Mouse (Mus musculus) CD8-positive naive resting alpha-beta T cell, adult 2 months (primary cell): ENCODE measurements around the gene Gkap1.

Source experiments
- DNase-seq, 2 experiments: peaks; one replicate each; pipeline ENCODE4 v3.0.0; 2022; ENCODE audit warnings: low read depth in 2 of 2, low spot score in 2 of 2

Gkap1 gene

DNA sequence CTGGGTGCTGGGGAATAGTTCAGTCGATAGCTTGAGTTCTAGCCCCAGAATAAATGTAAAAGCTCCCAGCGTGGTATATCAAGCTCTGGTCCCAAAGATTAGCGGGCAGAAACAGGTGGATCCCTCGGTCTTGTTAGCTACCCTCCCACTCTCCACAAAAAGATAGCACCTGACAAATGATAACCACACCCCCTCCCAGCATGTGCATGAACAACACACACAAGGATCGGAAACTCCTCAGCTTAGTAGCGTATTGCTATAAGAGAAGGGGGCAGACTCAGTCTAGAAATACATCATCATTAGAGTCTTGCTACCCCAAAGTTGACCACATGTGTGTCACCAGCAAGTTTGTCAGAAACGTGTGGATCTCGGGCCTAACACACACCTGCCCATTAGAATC, at the start of gene Gkap1:
TSS of gene Gkap1 (minus strand) at position 101 of the 400 bp plus-strand sequence.
- DNase-seq: no peak

GRCm38 (mm10) chr13:58317768-58318167, 42.3 kb upstream of the Gkap1 start:
- DNase-seq: no peak

DNA sequence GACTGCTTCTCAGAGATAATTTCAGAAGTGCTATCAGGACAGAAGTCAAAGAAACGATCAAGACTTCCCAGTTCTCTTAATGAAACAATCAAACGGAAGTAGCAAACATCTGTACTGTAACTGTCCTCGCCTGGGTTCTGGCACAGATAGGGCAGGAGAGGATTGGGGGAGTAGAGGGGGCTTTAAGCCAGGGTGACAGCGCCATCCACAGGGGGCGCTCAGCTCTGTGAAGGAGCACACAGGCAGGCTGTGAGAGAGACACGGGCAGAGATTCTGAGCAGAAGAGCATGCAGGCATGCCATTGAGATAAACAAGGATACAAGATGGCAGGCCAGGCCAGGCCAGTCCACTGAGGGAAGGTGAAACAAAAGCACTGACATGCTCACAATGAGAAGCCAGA, 39.5 kb upstream of the Gkap1 start:
- DNase-seq: no peak

- no peak for DNase-seq
Observed at GRCm38 (mm10) chr13:58313758-58314157, 38.3 kb upstream of the Gkap1 start.

GRCm38 (mm10) chr13:58311351-58311750, 35.9 kb upstream of the Gkap1 start:
- DNase-seq: no peak

DNA sequence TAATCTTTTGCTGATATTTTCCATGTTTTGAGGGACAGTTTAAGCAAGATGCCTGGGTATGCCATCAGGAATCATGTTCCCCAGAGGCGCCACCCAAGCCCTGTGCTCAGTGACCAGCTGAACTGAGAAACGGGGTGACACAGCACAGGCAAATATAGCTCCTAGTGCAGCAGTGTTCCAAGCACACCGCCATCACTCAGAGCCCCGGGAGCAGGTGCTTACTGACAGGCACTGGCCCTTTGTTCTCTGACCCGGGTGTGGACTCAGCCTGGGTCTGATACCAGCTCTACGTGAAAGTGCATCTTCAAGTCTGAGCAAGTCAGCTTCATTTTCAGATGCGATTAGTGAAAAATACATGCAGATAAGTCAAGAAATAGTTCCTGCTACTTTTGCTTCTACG, 34.0 kb upstream of the Gkap1 start:
- no peak for DNase-seq

- DNase-seq: no peak
Observed at GRCm38 (mm10) chr13:58307453-58307852, 32.0 kb upstream of the Gkap1 start.

- no peak for DNase-seq
Observed at GRCm38 (mm10) chr13:58305230-58305629, 29.7 kb upstream of the Gkap1 start.

- no peak for DNase-seq
Observed at GRCm38 (mm10) chr13:58302421-58303145, 27.1 kb upstream of the Gkap1 start.

DNA sequence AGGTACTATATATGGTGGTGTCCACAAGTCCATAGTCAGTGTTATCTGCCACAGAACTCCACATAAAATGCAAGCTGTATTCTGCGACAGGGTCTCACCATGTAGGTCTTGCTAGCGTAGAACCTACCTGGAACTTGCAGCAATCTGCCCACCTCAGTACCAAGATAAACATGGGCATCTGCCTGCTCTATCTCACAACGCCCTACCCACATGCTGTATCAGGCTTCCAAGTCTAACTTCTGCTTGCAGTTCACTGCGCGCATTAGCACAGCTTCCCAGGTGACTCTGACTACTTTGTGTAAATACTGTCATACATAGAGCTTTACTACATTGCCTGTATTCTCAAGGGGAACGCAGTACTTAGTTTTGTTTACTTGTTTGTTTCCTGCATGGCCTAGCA, 26.5 kb upstream of the Gkap1 start:
- DNase-seq: no peak

GRCm38 (mm10) chr13:58298756-58299155, 23.3 kb upstream of the Gkap1 start:
- DNase-seq: no peak

DNA sequence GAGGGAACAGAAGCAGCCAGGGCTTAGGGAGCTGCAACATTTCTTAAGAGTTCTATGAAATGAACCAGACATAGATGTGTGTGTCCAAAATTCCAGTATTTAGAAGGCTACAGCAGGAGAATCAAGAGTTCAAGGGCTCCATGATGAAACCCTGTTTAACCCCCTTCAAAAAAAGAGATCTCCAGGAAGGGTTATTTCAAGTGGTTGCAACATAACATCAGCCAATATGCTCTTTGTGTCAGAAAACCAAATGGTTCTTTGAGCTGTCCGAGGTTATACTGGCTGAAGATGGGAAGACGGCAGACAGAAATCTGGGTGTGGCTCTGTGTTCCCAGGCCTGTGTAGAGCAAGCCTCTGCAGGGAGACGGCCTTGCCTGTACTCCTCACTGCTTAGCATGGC, 20.1 kb upstream of the Gkap1 start:
- DNase-seq: no peak

- DNase-seq: no peak
Observed at GRCm38 (mm10) chr13:58292811-58293210, 17.3 kb upstream of the Gkap1 start.

GRCm38 (mm10) chr13:58289308-58289707, 13.8 kb upstream of the Gkap1 start:
- no peak for DNase-seq

- peak; percentile 72 to 73 for DNase-seq
Observed at GRCm38 (mm10) chr13:58287822-58288221, 12.3 kb upstream of the Gkap1 start.

- DNase-seq: no peak
Observed at GRCm38 (mm10) chr13:58283466-58283865, 8.0 kb upstream of the Gkap1 start.

DNA sequence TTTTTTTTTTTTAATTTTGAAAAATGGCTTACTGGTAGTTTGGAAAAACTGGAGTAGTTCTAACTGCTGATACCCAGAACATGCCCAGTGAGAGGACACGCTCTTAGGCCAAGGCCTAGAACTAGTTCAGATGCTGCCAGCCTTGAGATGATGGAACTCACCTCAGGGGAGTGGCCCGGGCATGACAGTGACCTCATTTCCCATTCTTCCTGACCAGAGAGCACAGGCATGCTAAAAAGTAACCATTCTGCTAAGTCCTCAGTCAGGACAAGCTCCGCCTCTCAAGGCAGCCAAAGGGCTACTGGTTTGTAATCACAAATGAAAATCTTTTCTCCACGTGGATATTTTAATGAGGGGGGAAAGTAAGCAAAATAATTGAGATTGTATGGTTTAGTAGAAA, 6.4 kb upstream of the Gkap1 start:
- no peak for DNase-seq

GRCm38 (mm10) chr13:58280528-58280927, 5.0 kb upstream of the Gkap1 start:
- DNase-seq: no peak

DNA sequence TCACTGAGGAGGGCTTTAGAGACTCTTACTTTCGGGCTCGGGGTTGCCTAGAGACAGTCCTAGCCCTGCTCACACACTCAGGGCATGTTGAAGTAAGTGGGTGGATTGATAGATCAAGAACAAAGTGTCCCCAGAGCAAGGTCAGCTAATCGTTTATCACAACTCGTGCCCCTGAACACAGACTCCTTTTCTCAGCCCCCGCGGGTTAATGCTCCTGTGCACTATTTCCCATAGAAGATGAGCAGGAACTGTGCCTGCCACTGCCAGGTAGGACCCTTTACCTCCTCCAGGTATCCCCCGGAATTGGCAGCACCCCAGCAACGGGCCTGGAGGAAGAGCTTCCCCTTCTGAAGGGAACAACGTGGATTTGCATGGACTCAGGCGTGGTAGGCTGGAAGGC, 757 bp upstream of the Gkap1 start:
- DNase-seq: no peak

DNA sequence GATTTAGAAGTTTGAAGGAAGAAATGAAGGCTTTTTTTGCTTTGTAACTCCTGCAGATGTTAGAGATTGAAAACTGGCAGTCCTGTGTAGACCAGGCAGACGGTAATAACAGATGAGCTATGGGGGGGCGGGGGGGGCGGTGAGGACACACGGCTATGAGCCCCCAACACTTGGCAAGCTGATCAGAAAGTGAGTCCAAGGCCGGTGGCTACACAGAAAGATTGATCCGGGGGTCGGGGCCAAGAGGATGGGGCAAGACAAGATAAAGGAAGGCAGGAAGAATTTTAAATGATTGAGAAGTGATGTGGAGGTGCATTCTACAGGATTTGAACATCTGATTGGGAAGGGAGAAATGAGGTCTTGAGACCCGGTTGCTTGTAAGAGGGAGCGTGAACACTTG, 423 bp downstream of the Gkap1 start:
- no peak for DNase-seq

DNA sequence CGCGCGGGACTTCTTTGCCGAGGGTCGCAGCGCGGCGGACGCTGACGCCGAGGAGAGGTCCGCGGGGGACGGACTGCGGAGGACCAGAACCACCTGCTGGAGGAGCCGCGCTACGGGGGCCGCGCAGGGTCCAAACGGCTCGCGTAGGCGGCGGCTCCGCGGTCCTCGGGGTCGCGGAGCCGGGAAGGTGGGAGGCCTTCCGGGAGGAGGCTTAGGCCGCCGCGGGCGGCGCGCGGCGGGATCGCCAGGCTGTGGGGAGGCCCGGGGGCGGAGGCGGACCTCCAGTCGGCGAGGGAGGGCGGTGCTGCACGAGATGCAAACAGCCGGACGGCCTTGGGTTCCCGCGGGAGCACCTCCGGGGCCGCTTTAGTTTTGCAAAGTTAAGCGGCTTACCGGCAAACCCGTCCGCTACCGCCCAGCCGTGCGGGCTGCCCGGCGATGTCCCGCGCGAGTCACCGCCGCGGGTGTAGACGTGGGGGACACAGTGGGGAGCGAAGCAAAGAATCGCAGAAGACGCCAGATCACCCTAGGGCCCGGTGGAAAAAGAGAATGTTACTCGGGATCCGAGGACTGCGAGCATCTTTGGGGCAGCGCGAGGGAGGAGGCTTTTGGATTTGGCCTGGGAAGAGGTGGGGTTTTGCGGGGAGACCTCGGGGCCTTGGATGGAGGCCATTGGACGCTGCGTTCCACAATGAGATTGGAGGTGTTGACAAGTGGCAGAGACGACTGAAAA, 1.1 kb downstream of the Gkap1 start:
- peak; percentile 10 to 23 for DNase-seq

- DNase-seq: peak in 1 of 2 experiments; percentile 8
Observed at GRCm38 (mm10) chr13:58273411-58274258, 1.9 kb downstream of the Gkap1 start.
